Mouse (Mus musculus) hindbrain, embryonic 16.5 days (tissue): ENCODE data around the gene Cldn5. TPM values are rescaled to one million over a fixed set of nuclear protein-coding genes. Genes with fewer than 3 reads are reported as not detected.

ENCODE experiments used
- polyA plus RNA-seq: library from polyadenylated mRNA; unstranded; fragments of >200 nt; fragmentation: Nextera tagmentation; extraction: Ambion mirVana; gene quantifications from 2 replicates; pipeline ENCODE4 v1.2.1, GENCODE M21; 2015

Cldn5 gene
- polyA plus RNA-seq, 1 experiment from 2014 or later = 124 TPM

Other genes starting within 250 kb of the Cldn5 start
- 0.89 and 0.90 TPM in 2 replicates for gene Tbx1, start 186.2 kb upstream of the Cldn5 start, polyA plus RNA-seq
- gene Gp1bb, start 154.4 kb upstream of the Cldn5 start, polyA plus RNA-seq = 9.6 and 9.7 TPM in 2 replicates
- 18.7 and 22.6 TPM in 2 replicates for gene Gm49601, start 150.4 kb upstream of the Cldn5 start, polyA plus RNA-seq
- 230 and 249 TPM in 2 replicates for gene Sept5, start 146.9 kb upstream of the Cldn5 start, polyA plus RNA-seq
- 100 and 104 TPM in 2 replicates for gene Ufd1, start 34.9 kb downstream of the Cldn5 start, polyA plus RNA-seq
- 9.6 and 10.7 TPM in 2 replicates for gene Cdc45, start 35.1 kb downstream of the Cldn5 start, polyA plus RNA-seq
- 46.0 and 49.1 TPM in 2 replicates for gene 2510002D24Rik, start 59.7 kb downstream of the Cldn5 start, polyA plus RNA-seq
- not detected in 2 replicates for gene Gm28539, start 59.7 kb downstream of the Cldn5 start, polyA plus RNA-seq
- 75.2 and 79.1 TPM in 2 replicates for gene Mrpl40, start 100.0 kb downstream of the Cldn5 start, polyA plus RNA-seq
- 13.4 and 13.5 TPM in 2 replicates for gene Hira, start 100.2 kb downstream of the Cldn5 start, polyA plus RNA-seq